Mouse (Mus musculus): ENCODE data around the gene Eprs.
A peak's percentile ranks its signal among the peaks of the same experiment; 100 is the strongest.
"Not testable (repeated sequence)": the region's sequence is repeated elsewhere in the genome, so short reads cannot be mapped to it uniquely, and the experiment has no call there.

Gene Eprs

DNA sequence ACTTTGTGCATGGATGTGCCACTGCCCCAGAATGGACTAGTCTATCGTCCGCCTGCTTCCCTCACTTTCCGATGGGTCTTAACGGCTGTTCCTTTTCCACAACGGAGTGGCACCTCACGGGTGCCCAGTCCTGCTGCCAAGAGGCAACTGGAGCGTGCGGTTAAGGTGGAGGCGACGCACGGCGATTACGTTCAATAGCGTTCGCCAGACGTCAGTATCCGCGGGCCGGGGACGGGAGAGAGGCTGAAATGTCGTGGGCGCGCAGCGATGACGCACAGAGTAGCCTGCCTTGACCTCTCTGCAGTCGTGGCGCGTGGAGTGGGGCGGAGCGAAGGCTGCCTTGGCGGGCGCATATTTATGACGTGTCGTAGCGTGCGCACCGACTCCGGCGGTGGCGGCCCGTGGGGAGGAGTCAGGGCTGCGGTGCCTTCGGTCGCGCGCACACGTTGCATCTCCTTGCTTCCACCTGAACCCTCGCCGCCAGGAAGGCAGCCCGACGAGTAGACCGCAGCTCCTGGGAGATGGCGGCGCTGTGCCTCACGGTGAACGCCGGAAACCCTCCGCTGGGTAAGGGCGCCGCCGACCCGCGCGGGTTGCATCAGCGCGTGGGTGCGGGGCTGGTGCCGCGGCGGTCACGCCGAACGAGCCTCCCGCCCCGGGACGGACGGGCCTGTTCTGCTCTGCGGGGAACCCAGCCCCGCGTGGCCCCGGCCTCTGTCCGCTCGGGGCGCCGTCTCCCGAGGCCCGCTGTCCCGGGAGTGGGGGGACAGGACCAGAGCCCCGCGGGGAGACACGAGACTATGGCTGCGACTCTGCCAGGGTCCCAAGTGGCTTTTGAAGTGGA is at the start of gene Eprs:
Gene Eprs (plus strand): TSS at position 368 of the 844 bp plus-strand sequence.
- peak; percentile 99 for DNase-seq

DNA sequence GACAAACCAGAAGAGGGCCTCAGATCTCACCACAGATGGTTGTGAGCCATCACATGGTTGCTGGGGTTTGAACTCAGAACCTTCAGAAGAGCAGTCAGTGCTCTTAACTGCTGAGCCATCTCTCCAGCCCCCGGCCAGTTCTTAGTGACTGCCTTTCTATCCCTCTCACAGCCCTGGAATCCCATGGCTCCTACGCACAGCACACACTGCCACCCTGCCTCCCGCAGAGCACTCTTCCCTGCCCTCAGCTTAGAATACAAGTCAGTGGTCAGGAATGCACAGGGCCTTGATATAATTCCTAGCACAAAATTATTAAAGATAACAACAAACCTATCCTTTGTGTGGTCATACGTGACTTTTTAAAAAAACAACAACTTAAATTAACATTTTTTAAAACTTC is 48.3 kb upstream of the Eprs start:
- no peak for DNase-seq

DNA sequence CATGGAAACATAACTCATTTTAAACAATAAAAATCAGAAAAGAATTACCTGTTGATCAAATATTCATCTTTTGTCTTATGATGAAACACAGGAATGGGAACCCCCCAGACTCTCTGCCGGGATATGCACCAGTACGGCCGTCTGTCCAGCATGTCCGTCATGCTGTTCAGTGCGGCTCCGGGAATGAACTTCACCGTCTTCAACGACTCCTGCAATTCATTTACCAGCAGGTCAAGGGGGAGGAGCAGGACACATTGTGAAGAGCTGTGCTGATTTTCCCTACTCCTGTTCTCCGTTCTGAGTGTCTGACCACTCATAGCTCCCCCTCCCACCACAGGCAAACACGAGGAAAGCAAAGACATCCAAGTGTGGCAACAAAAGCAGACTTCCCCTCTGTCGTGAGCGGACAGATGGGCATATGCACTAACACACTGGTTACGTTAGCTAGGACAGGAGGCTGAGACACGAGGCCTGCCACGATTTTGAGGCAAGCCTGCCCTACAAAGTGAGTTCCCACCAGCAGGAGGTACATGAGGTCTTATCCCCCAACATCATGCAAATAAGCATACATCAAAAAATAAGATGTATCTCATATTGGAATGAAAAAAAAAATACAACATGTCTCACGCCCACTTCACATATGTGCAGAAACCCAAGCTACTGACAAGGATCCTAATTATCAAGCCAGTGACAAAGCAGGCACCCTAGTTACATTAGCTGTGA is 46.8 kb upstream of the Eprs start:
- peak; percentile 29 for DNase-seq

DNA sequence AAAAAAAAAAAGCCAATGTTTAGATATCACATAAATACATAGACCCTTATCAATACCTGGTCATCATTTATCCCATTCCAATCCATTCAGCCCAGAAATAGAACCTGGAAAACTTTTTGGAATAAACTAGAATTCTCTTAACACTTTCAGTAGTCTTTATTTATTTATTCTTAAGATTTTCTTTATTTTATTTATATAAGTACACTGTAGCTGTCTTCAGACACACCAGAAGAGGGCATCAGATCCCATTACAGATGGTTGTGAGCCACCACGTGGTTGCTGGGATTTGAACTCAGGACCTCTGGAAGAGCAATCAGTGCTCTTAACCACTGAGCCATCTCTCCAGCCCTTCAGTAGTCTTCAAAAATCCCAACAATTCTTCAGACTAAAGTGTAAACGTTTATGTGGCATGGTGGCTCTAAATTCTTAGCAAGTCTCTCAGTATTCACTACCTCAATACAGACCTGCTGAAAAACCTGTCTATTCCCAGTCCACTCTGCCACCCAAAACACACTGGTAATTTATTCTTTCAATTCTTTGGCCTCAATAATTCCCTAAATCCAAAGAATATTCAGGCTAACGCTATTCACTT is 35.0 kb upstream of the Eprs start:
- not testable (repeated sequence) for DNase-seq

DNA sequence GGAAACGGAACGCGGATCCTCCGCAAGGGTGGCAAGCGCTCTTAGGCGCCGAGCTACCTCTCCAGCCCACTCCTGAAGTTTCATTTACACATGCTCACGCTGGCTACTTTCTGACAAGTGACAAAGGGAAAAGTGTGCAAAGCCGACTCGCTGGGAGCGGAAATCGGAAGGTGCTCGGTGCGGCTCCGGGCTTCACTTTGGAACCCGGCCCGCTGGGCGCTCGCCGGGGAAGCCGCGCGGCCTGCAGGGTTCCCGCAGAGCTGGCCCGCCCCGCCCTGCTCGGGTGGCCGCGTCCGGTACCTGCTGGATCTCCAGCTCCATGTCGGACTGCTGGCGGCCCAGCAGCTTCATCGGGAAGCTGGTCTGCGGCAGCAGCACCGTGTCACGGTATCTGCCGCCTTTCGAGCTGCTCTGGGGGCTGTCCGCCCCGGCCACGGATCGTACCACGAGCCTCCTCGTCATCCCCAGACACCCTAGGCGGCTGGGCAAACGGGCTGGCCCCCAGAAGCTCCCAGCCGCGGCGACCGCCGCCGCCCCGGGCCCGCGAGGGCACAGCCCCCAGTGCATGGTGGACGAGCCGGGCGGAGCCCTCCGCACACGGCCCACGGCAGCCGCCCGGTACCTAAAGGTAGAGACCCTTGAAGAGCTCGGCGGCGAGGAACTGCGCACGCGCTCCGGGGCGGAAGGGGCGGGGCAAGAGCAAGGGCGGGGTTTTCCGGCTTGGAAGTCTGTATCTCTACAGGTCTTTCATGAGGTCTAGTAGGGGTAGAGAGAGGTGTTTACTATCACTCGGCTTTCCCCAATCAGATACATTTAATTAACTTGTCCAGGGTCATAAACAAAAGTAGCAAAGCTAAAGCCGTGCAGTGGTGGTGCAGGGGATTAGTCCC is 33.9 kb upstream of the Eprs start, which contains the start of gene Iars2:
Gene Iars2 (minus strand): TSS at position 676 of the 890 bp plus-strand sequence.
- peak; percentile 94 for DNase-seq

DNA sequence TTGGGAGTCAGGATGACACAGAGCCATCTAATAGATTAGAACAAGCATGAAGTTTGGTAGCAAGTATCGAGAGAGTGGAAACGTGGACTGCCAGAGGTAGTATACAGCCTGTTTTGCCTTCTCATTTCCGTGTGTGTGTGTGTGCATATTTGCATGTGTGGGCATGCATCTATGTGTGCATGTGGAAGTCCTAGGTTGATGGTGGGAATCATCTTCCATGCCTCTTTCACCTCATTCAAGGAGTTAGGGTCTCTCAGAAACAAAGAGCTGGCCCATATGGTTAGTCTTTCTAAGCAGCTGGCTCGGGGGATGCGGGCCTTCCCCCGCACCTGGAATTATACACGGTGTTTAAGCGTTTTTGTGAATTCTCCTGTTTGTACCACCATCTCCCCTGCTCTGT is 33.0 kb upstream of the Eprs start:
- no peak for DNase-seq

DNA sequence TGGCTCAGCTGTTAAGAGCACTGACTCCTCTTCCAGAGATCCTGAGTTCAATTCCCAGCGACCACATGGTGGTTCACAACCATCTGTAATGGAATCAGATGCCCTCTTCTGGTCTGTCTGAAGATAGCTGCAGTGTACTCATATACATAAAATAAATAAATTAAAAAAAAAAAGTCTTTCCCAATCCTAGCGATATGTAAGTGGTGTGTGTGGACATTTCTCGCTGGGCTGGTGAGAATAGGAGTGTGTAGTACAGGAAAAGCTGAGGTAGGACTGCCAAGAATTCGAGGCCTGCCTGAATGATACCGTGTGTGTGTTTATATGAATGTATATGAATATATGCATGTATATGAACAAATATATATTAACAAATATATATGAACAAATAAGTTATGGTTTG is 31.5 kb upstream of the Eprs start:
- DNase-seq: no peak

DNA sequence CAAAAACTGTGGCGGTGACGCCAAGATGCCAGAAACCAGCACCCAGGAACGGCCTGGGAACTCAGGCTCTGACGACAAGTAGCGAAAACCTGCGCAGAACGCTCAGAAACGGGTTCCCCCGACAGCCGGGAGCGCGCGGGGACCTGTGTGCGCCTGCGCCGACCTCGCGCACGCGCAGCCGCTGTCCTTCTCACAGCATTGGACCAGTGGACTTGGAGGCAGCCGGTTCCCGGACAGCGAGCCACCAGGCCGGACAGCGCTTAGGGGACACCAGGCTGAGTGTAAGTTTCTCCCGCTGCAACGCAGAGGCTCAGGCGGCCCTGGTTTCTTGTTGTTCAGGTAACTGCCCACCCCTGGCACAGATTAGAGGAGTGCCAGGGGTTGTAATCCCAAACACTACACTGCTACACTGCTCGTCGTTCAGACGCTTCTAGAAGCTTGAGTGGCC is 30.8 kb upstream of the Eprs start, which contains the start of gene Bpnt1:
Gene Bpnt1 (plus strand): TSS at position 167 of the 448 bp plus-strand sequence.
- DNase-seq: peak; percentile 89

DNA sequence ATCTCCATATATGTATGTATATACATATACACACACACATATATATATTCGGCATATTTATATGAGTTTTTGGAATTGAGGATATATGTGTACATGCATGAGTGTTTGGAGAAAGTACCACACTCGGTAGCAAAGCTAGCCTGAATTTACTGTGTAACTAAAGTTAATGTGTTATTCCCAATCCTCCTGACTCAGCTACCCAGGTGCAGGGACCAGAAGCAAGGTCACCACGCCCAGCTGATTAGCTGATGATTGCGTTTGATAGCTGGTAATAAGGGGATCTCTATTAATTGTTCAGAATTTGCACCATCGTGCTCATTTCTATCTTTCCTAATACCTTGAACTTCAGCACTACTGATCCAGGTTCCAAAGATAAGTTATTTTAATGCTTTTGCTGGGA is 29.2 kb upstream of the Eprs start:
- DNase-seq: no peak

DNA sequence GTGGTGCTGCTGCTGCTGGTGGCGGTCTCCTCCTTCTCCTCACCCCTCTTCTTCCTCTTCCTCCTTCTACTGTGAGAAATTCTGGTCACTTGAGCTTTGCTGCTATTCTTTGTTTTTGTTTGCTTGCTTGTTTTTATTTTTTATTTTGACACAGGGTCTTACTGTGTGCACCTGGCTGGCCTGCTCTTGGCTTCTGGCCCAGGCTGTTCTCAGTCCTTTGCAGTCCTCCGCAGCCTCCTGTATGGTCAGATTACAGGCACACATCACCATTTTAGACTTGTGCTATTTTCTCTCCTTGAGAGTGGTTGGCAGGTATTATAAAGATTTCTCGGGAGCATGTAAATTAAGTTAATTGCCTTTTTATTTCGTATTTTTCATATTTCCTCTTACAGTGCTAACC is 28.7 kb upstream of the Eprs start:
- DNase-seq: no peak

DNA sequence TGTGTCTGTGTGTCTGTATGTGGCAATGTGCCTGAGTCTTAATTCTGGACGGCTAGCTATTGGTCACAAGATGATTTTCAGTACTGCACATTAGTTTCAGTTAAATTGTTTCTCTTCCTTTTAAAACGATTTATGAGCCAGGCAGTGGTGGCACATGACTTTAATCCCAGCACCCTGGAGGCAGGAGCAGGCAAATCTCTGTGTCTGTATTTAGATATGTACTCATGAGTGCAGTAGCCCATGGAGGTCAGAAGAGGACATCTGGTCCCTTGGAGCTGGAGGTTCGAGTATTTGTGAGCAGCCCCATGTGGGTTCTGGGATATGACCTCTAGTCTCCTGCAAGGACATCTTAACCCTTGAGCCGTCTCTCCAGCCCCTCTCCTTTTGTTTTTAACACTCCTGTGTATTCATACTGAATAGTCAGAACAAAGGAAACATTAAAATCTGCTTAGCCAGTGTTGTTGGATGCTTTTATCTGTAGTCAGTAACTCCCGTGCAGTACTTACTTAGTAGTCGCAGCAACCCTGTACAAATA is 27.5 kb upstream of the Eprs start:
- DNase-seq: peak; percentile 26

DNA sequence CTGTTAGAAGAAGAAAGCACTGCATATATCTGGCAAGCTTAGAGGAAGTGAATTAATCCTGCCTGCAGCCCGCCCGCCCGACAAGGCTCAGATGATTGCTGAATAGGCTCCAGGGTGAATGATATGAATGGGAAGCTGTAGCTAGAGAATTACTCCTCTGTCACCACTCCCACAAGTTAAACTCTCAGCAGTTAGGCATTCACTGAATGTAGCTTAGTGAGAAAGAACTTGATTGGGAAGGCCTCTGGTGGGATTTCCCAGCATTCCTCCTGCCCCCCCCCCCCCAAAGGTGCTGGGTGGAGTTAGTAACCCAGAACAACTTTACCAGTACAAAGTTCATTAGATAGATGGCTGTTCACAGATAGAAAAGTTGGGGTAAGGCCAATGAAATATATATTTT is 26.3 kb upstream of the Eprs start:
- no peak for DNase-seq

DNA sequence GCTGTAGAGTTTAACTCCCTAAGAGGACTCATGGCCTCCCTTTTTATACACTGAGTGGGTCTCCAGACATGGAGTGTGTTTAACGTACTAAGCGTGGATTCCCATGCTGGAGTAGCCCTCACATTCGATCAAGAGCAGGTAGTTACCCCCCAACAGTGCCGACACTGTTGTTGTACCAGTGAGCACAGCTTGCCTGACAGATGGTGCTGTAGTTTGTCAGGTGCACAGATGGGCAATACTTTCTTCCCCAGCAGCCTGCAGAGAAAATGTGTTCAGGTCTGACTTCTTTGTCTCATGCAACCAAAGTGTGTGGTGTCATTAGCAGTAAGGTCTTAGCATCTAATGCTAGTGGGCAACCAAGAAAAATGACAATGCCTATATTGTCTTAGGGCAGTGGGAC is 20.4 kb upstream of the Eprs start:
- DNase-seq: no peak

DNA sequence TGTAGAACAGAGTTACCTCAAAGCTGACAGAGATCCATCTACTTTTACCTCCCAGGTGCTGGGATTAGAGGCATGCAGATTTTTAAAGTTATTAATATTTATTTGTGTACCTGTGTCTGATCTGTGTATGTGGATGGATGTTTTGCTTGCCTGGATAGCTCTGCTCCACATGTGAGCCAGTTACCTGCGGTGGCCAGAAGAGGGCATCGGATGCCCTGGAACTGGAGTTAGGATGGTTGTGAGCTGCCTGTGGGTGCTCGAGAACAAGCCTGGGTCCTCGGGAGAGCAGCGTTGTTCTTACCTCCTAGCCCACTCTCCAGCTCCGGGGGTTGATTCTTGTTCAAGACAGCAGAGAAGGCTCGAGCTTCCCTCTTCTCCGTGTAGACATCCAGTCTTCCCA is 19.4 kb upstream of the Eprs start:
- no peak for DNase-seq

DNA sequence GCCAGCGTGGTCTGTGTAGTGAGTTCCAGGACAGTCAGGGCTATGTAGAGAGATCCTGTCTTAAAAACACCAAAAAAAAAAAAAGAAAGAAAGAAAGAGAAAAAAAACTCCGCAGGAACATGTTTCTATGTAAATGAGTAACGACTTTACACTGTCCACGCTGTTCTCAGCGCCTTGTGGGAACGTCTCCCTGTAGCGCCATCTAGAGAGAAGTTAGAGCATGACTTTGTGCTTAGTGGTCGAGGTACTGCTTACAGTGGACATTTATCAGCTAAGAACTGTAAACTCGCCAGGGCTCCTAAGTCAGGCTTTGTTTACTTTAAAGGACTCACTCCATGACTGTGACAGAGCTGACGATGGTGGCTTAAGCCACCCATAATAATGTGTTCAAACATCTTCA is 16.7 kb upstream of the Eprs start:
- no peak for DNase-seq

DNA sequence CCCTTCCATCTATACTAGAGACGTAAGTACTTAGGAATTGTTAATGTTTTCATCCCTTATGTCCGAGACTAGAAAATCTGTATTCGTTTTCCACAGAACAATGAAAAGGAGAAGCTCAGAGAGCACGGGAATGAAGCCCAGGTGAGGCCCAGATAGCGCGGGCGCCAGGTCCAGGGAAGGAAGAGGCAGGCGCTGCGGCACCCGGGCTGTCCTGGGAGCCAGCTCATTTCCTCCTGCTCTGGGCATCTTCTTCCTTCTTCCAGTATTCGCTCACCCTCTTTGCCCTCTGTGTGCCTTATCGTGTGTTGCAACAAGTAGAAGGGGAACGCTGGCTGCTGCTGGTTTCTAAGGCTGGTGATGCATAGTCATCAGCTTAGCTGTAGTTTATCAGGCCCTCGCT is 13.1 kb upstream of the Eprs start:
- no peak for DNase-seq

DNA sequence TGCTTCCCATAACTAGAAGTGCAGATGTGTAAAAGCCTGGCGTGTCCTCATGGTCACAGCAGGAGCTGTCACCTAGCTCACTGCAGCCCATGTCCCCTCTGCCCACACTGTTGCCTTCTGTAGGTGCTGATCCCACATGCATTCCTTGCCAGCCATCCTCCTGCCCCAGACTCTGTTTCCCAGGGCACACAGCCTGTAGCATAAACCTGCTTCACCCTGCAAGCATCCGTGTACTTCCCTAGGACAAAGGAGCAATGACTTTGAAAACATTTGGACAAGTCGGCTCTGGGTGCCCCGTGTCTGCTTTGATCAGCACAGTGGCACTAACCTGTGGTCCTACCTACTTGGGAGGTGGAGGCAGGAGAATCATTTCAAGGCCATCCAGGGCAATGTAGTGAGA is 12.2 kb upstream of the Eprs start:
- no peak for DNase-seq

DNA sequence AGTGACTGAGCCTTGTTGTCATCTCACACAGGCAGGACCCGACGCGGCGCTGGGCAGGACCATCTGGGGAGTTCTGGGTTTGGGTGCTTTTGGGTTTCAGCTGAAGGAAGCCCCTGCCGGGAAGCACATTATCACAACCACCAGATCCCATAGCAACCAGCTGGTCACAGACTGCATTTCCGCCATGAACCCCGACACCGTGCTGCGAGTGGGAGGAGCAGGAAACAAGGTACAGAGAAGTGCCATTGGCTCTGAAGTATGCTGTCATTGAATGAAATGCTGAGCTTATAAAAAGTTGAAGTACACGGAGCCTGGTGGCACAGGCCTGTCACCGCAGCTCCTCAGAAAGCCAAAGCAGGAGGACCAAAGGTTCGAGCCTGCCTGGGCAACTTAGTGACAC is 10.7 kb upstream of the Eprs start:
- DNase-seq: no peak

DNA sequence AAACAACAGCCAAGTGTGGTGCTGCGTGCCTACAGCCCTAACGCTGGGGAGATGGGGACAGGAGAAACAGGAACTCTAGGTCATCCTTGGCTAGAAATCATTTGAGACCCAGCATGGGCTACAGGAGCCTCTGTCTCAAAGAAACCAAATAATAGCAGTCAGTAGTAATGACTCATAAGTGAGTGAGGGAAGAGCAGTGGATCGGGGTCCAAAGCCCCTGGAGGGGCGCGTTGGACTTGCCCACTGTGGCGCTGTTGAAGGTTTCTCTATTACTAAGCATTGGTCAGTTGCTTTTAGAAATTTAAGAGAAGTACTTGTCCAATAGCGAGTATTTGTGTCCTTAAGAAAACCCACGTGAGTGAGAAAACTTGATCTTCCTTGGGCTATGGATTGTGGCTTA is 9.5 kb upstream of the Eprs start:
- no peak for DNase-seq

DNA sequence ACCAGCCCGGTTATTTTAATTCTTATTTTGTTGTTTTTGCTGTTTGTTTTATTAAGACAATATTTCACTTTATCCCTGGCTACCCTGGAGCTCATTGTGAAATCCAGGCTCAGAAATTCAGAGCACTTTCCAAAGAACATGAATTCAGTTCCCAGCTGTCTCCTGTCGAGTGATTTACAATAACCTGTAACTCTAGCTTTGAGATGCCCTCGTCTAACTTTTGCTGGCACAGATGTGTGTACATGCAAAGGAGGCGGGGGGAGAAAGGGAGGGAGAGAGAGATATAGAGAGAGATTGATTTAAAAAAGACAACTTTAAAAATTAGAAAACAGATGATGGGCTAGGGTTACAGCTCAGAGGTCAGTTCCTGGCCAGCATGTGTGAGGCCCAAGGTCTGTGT is 8.1 kb upstream of the Eprs start:
- no peak for DNase-seq

DNA sequence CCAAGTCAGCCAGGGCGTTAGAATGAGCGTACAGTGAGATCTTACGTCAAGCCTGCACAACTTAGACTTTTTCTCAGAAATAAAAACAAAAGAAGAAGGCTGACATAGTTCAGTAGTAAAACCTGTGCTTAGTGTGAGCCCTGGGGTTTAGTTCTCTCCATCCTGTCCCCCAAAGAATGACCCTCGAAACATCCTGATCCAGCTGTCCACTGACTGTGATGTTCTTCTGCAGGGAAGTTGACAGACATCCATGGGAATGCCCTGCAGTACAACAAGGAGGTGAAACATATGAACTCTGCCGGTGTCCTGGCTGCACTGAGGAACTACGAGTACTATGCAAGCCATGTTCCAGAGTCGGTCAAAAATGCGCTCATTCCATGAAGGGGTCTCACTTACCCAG is 6.6 kb upstream of the Eprs start:
- no peak for DNase-seq

DNA sequence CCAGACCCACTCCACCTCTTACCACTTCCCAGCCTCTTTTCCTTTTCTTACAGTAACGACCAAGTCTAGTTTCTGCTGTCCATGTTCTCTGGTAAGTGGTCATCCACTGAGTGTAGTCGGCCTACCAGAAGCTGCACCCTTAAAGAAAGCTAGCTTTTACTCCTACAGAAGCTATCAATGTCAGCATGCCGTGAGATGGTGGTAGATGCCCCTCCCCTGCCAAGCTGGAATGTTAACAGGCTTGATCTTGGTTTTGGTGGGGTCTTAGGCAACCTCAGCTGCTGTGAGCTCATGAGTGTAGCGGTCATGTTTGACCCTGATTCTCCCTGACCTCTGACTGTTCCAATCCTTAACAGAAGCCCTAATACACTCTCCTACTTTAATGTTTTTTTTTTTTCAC is 4.6 kb upstream of the Eprs start:
- no peak for DNase-seq

All from kidney, adult 18-20 months (tissue).